8 mouse cellular contexts compared by ENCODE assay signal in the genomic region with DNA sequence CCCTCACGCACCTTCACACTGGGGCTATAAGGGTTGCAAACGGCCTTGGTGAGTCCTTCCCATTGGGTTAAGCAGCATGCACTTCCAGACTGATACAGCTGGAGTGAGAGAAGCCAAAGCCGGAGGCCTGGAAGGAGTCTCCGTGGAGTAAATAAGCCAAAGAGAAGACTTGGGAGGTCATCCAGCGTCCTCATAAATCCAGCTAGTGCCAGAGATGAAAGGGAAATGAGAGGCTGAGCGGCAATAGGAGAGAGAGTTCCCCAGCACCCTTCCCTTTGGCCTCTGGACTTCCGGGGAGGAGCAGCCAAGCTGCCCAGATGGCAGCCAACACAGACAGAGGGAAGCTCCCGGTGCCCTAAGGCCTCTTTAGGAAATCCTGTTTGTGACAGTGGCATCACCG. TPM values are rescaled to one million over a fixed set of nuclear protein-coding genes. Genes with fewer than 3 reads are reported as not detected.
DNase-seq lines count a peak whose midpoint lies in the region; ATAC-seq lines count a peak whose summit lies in the region.

No protein-coding gene starts in this region.

- peak; percentile 54 for DNase-seq in urinary bladder, postnatal 14 days (ENCODE audit: low spot score)
- no peak for DNase-seq in urinary bladder, postnatal 10 days (ENCODE audit: low spot score)
- DNase-seq in lung, adult 18-20 months, result peak; percentile 76 to 81
- peak; percentile 52 for DNase-seq in testis, postnatal 10 days (ENCODE audit: low spot score)
- DNase-seq in retina, postnatal 1 day, result no peak
- DNase-seq in hindbrain, embryonic 11.5 days (ENCODE audit: low spot score), result no peak
- no peak for DNase-seq in midbrain, embryonic 10.5 days (ENCODE audit: low spot score)

- no peaks in the 10 kb centered on the region for H3K9me3 ChIP-seq in intestine, embryonic 15.5 days
- H3K9me3 ChIP-seq in hindbrain, embryonic 11.5 days (ENCODE audit: control insufficient read depth, low read length), result no peaks in the 10 kb centered on the region
- no peaks in the 10 kb centered on the region for H3K9me3 ChIP-seq in midbrain, embryonic 10.5 days (replicated peaks)

- ATAC-seq in intestine, embryonic 15.5 days, result peak; percentile 39; the same call in 1 of the 2 replicates
- ATAC-seq in hindbrain, embryonic 11.5 days (ENCODE audit: low FRiP score), result no peak

- H3K9ac ChIP-seq in intestine, embryonic 15.5 days, result no peak overlapping the region
- H3K9ac ChIP-seq in hindbrain, embryonic 11.5 days (ENCODE audit: low read depth, low read length), result no peak overlapping the region

- H3K36me3 ChIP-seq in intestine, embryonic 15.5 days, result no peaks in the 10 kb centered on the region
- H3K36me3 ChIP-seq in hindbrain, embryonic 11.5 days (ENCODE audit: control insufficient read depth, insufficient read depth, low read length), result no peaks in the 10 kb centered on the region
- no peaks in the 10 kb centered on the region for H3K36me3 ChIP-seq in midbrain, embryonic 10.5 days

- no peak overlapping the region for H3K4me2 ChIP-seq in intestine, embryonic 15.5 days (replicated peaks)
- H3K4me2 ChIP-seq in hindbrain, embryonic 11.5 days (replicated peaks; ENCODE audit: low read depth, low read length), result no peak overlapping the region

- 44% methylated on average over 9 of the region's 9 CpGs for WGBS in intestine, embryonic 15.5 days
- WGBS in hindbrain, embryonic 11.5 days, result 82% methylated on average over 9 of the region's 9 CpGs
- WGBS in midbrain, embryonic 10.5 days, result 88% methylated on average over 9 of the region's 9 CpGs

- H3K4me3 ChIP-seq in intestine, embryonic 15.5 days (replicated peaks), result no peak overlapping the region
- no peak overlapping the region for H3K4me3 ChIP-seq in hindbrain, embryonic 11.5 days (ENCODE audit: low read depth, low read length)
- H3K4me3 ChIP-seq in midbrain, embryonic 10.5 days, result no peak overlapping the region

- H3K4me1 ChIP-seq in intestine, embryonic 15.5 days (replicated peaks), result peaks cover 7% of the 10 kb centered on the region; the same call in 1 of the 2 replicates
- no peaks in the 10 kb centered on the region for H3K4me1 ChIP-seq in hindbrain, embryonic 11.5 days (replicated peaks; ENCODE audit: control insufficient read depth, insufficient read depth, low read length)
- no peaks in the 10 kb centered on the region for H3K4me1 ChIP-seq in midbrain, embryonic 10.5 days

- no peak overlapping the region for H3K27ac ChIP-seq in intestine, embryonic 15.5 days
- H3K27ac ChIP-seq in hindbrain, embryonic 11.5 days (ENCODE audit: low read depth, low read length), result no peak overlapping the region
- H3K27ac ChIP-seq in midbrain, embryonic 10.5 days (replicated peaks), result no peak overlapping the region

- H3K27me3 ChIP-seq in intestine, embryonic 15.5 days (replicated peaks), result no peaks in the 10 kb centered on the region
- no peaks in the 10 kb centered on the region for H3K27me3 ChIP-seq in hindbrain, embryonic 11.5 days (ENCODE audit: control insufficient read depth, insufficient read depth, low read length)
- no peaks in the 10 kb centered on the region for H3K27me3 ChIP-seq in midbrain, embryonic 10.5 days (ENCODE audit: low read depth, poor library complexity, severe bottlenecking)

RNA-seq across cellular contexts. Expression of a gene that starts 52.5 kb away (rescaled TPM):
- polyA plus RNA-seq in intestine, embryonic 15.5 days (2015; fragmentation: Nextera tagmentation; extraction: Ambion mirVana), result 20.8 and 23.5 TPM in 2 replicates
- 37.6 and 43.1 TPM in 2 replicates for polyA plus RNA-seq in hindbrain, embryonic 11.5 days (2014; fragmentation: Nextera tagmentation; extraction: Ambion mirVana)
- 36.8 and 39.7 TPM in 2 replicates for polyA plus RNA-seq in midbrain, embryonic 10.5 days (2016; fragmentation: Nextera tagmentation; extraction: Ambion mirVana)

Comparison
In these comparisons a context has a peak if more than half of its experiments do, and no peak if none do; other contexts are left out.
1. DNase-seq: peak in urinary bladder, postnatal 14 days (single experiment), lung, adult 18-20 months (2 of 2) and testis, postnatal 10 days (single experiment); none in urinary bladder, postnatal 10 days (single experiment), retina, postnatal 1 day (single experiment), hindbrain, embryonic 11.5 days (single experiment) and midbrain, embryonic 10.5 days (single experiment).